Mouse (Mus musculus) natural killer cell, adult 2 months (primary cell): ENCODE results near the gene Elane.
"Not testable (repeated sequence)": the region's sequence is repeated elsewhere in the genome, so short reads cannot be mapped to it uniquely, and the experiment has no call there.

Source experiments
- DNase-seq, 2 experiments: peaks; one replicate each; pipeline ENCODE4 v3.0.0; 2022; ENCODE audit warnings: low spot score in 2 of 2

Elane gene

DNA sequence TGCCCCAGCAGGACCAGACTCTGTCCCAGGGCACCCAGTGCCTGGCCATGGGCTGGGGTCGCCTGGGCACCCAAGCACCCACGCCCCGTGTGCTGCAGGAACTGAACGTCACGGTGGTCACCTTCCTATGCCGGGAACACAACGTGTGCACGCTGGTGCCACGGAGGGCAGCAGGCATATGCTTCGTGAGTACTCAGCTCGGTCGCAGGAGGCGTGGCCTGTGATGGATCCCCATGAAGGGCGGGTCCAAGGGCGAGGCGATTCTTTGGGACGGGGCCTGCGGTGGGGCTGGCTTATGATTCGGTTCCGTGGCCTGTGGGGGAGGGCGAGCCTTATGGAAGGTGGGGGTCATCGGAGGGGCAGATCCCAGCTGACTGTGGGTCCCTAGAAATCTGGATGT is 4.1 kb upstream of the Elane start:
- DNase-seq = no peak

DNA sequence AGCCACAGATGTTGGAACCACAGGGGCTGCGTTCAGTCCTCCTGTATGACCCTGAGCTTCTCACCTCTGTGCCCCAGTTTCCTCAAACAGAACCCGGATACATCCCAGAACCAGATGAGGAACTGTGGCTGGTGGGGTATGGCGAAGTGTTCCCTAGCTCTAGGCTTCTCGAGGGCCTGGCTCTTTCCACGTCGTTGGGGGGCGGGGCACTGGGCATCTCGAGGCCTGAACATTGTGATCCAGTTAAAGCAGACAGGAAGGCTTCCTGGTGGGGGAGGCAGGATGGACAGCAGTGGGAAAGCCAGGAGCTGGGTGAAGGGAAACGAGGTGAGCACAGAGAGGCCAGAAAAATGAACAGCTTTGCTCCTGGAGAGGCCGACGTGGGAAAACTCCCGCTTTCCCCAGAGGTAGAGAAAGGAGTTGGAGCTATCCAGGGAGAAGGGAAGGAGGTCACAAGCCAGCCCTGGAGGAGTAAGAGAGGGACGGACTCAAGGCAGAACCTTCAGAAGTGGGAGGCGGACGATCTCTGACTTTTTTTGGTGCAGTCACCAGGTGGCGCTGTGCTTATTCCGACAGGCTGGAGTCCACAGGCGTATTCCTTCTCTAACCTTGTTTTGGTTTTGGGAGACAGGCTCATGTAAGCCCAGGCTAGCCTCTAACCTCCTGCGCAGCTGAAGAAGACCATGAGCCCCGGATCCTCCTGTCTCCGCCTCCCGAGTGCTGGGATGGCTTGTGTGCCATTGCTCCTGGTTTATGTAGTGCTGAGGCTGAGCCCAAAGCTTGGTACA is 2.6 kb upstream of the Elane start:
- peak; percentile 58 to 72 for DNase-seq

DNA sequence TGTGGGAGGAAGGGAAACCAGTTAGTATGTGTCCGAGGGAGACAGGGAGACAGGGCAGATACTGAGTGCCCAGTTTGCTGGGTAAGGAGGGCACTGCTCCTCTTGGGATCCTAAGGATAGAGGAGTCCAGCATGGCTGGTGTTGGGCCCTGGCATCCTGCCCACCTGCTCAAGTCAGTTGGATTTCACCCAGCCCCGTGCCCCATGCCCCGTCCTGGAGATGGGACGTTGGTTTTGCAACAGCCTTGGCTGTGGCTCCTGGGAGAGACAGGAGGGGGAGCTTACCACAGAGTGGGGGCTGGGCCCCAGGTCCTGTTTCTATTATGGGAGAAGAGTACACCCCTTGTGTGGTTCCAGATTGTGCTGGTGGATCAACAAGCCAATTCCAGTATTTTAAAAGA is 1.6 kb upstream of the Elane start:
- no peak for DNase-seq

DNA sequence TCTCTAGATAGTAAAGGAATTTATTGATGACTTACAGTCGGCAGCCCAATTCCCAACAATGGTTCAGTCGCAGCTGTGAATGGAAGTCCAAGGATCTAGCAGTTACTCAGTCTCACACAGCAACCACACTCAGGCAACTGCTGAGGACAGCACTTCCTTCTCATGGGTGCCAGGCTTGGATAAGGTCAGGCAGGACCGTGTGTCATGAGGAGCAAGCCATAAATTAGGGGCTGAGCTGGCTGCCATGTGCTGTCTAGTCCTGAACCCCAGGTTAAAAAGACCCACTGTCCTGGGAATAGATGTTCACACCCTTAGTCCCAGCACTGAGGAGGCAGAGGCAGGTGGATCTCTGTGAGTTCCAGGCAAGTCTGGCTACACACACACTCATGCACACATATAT is 1.1 kb upstream of the Elane start:
- not testable (repeated sequence) for DNase-seq

DNA sequence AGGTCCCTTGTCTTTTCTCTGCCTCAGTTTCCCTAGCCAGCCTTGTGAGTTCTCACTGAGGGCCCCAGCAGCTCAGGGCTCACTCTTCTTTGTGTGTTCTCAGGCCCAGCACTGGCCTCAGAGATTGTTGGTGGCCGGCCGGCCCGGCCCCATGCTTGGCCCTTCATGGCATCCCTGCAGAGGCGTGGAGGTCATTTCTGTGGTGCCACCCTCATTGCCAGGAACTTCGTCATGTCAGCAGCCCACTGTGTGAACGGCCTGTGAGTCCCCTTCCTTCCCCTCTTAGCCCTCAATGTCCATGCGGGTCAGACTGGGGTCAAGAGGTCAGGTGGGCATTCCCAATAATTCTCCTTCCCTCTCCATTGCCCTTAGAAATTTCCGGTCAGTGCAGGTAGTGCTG is 564 bp downstream of the Elane start:
- DNase-seq = no peak

DNA sequence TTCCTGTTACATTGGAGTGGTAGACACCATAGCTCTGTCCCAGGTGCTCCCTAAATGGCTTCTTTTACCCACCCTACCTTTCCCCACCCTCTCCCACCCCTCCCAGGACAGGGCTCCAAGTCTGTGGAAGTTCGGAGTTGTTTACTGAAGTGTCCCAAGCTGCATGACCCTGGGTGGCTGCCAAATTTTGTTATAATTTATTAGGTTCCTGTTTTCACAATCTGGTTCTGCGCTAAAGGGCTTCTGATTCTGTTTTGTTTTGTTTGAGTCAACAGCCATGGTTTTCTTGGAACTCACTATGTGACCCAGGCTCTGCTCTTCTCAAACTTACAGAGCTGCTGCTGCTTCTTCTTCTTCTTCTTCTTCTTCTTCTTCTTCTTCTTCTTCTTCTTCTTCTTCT is 3.3 kb downstream of the Elane start:
- no peak for DNase-seq

DNA sequence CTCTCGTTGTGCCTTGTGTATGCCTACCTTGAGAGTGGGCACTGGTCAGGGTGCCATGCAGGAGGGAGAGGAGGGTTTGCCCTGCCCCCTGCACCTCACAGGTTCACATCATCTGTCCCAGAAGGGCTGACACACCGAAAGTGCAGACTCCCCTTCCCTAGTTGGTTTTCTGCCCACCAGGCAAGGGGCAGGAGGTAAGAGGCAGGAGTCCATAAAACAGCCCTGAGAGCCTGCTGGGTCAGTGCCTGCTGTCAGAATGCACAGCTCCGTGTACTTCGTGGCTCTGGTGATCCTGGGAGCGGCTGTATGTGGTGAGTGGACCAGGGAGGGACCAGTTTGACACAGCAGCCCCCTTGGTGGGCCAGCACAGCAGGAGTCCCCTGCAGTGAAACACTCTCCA is 4.6 kb downstream of the Elane start, which contains the start of gene Cfd:
Gene Cfd, plus strand, starts transcription at position 184 of the 400 bp plus-strand sequence.
- no peak for DNase-seq

DNA sequence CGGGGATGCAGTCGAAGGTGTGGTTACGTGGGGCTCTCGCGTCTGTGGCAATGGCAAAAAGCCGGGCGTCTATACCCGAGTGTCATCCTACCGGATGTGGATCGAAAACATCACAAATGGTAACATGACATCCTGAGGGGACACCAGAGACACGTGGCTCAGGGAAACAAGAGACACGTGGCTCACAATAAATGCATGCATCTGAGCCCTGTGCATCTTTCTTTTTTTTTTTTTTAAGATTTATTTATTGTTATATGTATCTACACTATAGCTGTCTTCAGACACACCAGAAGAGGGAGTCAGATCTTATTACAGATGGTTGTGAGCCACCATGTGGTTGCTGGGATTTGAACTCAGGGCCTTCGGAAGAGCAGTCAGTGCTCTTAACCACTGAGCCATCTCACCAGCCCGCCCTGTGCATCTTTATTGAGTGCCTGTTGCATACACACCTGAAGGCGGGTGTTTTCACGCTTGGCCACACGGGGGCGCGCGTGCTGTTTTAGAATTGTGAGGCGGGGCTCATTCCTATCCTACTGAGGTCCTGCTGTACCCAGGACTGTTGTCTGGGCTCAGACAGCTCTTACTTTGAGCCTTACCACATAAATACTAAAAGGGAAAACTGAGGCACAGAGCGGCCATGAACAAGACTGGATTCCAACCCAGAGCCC is 6.5 kb downstream of the Elane start:
- DNase-seq = peak; percentile 78 to 83

DNA sequence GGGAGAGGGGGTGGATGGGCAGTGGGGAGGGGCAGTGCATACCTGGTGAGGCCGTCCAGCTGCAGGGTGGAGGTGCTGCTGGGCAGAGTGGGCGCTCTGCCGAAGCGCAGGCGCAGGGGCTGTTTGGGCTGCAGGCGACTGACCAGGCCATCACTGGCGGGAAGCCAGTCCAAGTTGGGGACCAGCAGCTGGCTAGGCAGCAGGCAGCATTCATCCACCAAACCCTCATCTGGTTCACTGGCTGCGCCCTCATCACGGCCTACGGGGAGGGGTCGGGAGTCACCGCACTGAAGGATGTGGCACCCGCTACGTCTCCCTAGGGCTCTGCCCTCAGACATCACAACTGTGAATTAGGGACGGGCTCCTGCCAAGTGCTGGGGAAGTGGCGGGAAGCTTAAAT is 10.3 kb downstream of the Elane start:
- DNase-seq = no peak

DNA sequence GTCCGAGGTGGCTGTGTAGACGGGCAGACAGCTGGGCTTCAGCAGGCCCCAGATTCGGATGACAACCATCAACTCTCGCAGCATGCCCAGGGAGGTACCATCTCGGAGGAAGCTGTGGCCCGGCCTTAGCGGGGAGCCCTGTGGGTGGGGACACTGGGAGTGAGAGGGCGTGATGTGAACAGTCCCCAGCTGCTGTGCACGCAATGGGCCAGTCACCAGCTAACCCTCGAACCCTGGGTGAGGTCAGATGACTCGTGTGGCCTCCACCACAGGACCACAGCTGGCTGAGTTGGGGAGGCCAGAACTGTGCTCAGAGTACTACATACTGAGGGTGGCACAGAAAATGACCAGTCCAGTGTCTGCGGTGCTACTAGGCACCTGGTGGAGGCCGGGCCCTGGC is 10.8 kb downstream of the Elane start:
- peak in 1 of 2 experiments; percentile 42 for DNase-seq

DNA sequence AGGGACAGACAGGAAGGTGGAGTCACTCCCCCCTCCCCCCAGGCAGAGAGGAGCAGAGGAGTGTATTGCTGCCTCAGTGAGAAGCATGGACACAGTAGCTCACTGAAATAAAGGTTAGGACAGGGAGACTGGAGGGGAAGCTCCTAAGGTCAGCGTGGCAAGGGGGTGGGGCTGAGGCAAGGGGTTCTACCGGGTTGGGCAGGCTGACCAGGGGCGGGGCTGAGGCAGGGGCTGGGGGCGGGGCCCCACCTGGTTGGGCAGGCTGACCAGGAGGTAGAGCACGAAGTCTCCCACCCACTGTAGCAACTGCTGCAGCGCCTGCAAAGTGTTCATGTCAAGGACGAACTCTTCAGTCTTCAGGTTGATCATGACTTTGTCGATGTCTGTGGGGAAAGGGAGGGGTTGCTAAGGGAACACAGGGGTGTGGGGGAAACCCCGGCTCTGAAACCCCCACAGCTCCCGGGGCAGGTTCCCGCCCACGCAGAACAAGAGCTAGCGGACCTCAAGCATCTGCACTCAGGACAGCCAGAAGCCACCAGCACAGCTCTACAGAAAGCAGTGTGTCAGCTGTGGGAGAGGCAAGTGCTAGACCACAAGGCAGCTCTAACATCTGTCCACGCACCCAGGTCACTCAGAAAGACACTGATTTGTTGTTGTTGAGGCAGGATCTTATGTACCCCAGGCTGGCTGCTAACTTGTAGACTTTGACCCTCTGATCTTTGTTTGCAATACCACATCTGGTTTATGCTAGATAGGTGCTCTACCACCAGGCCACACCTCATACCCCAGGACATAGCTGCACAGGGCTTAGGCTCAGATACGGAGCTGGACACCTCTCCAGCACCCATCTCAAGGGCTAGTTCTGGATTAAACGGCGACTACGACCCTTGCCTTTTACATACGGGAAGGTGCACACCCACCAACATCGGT is 11.5 kb downstream of the Elane start:
- peak; percentile 69 to 80 for DNase-seq

DNA sequence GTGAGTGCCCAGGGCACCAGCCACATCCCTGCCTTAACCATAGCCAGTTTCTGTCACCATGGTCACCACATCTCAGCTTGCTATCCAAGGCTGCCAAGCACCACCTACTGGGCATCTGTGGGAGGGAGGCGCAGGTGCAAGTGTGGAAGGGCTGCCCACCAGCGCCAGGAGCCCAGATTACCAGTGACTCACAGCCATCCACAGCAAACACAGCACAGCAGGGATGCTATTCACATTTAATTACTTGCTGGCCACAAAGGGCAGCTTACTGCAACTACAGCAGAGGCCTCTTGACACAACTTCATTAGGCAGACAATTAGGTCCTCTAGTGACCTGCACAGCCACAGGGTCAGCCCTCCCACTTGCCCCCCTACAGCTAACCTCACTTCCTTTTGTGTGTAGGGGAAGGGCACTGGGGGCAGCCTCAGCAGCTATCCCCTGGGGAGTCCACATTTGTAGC is 14.9 kb downstream of the Elane start:
- no peak for DNase-seq

DNA sequence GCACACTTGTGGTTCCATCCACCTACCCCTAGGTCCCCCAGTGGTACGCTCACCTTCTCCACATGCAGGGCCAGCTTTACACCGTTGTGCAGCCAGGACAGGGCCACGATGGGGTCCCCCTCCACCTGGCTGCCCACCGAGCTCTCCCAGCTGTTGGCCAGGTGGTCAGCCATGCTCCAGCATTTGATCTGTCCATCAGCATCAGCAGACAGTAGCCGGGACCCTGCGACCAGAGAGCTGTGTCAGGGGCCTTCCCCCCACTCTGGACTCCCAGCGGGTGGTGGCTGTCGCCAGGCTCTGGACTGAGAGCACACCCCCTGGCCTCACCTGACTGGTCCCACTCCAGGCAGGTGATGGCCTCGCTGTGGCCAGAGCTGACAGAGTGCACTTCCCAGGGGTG is 20.7 kb downstream of the Elane start:
- no peak for DNase-seq

DNA sequence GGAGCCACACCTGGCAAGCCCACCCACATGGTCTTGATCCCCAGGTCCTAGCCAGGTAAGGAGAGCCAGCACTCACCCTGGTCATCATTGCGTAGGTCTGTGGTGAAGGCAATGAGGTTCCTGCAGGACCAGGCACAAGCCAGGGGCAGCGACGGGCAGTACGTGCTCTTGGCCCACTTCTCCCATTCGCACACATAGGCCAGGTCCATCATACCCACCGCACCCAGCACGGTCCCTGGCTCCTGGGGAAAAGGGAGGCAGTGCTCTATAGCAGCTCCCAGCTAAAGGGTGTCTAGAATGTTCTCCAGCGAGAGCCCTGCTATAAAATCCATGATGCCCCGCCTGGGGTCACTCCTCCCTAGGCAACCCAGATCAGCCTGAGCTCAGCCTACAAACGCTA is 21.4 kb downstream of the Elane start:
- DNase-seq = no peak

DNA sequence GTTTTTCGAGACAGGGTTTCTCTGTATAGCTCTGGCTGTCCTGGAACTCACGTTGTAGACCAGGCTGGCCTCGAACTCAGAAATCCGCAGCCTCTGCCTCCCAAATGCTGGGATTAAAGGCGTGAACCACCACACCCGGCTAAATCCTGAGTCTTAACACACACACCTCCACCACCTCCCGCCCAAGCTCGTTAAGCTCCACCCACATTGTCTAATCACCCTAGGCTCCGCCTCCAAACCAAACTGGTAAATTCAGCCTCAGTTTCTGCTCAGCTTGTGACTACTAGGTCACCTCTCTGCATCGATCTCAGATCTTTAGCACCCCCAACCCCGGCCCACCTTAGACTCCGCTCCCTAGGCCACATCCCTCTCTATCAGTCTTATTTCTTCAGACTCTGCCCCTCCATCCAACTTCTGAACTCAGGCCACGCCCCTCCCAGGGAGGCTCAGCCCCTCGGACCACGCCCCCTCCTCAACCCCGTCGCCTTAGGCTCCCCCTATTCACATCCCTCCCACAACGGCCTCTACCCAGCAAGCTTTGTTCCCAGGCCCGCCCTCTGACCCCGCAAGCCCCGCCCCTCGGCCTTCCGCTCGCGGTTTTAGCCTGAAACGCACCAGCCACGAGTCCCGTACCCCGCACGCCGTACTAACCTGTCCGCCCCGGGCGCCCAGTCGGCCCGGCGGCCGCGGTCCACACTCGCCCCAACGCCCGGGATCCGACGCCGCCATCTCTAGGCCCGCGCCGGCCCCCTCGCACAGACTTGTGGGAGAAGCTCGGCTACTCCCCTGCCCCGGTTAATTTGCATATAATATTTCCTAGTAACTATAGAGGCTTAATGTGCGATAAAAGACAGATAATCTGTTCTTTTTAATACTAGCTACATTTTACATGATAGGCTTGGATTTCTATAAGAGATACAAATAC is 22.4 kb downstream of the Elane start, which contains the start of gene Med16:
Gene Med16, minus strand, starts transcription at position 757 of the 925 bp plus-strand sequence.
- DNase-seq = peak; percentile 99

DNA sequence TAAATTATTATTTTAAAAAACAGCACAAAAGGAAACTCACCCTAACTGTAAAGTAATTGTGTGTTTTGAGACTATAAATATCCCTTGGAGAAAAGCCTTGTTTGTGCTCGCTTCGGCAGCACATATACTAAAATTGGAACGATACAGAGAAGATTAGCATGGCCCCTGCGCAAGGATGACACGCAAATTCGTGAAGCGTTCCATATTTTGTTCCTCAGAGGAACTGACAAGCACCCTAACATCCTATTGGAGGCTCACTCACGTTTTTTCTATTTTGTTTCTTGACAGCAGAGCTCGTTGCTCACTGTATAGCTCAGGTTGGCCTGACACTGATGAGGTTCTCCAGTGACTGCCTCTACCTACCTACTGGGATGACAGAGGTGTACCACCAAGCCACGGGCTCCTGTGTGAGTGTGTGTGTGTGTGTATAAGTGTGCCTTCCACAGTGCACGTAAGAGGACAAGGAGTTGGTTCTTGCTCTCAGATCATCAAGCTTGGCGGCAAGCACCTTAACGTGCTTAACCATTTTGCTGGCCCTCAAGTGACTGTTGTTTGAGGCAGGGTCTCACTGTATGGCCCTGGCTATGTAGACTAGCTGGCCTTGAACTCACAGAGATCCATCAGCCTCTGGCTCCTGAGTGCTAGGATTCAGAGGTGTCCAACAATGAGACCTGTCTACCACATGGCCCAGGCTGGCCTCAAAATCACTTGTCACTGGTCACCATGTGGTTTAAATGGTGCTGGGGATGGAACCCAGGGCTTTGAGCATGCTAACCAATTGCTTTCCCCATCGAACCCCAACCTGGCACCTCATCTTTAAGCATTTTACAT is 23.3 kb downstream of the Elane start:
- DNase-seq = peak; percentile 54 to 57

DNA sequence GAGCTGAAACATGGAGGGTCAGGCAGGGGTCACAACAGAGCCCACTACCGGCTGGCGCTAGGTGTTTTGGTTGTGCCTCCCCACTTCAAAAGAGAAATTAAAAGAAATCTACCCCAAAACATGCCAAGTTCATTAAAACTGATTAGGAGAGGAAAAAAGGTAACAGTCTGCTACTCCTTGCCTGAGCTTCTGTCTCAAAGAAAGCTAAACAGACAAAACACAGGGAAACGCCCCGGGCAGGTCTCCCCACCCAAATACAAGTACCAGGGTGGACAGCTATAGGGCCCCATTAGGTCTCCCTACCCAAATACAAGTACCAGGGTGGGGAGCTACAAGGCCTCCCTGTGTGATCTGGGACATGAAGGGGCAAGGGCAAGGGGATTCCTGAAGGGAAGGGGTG is 24.5 kb downstream of the Elane start, which contains the start of gene Gm26602:
Gene Gm26602, plus strand, starts transcription at position 301 of the 400 bp plus-strand sequence.
- no peak for DNase-seq

DNA sequence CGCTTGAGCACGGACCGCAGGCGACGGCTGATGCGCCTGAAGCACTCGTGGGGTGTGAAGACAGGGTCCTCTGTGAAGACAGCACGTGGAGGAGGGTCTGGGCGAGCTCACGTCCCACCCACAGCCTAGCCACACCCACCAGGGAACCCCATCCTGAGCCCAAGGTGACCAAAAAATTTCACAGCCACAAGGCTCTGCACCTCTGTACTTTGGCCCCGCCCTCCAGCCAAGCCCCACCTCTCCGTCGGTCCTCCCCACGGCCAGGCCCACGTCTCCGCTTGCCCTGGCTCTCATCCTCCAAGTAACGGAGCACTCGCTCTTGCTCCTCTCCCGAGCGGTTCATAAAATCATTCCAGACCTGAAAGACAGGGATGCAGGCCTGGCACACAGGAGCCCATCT is 26.4 kb downstream of the Elane start:
- no peak for DNase-seq

DNA sequence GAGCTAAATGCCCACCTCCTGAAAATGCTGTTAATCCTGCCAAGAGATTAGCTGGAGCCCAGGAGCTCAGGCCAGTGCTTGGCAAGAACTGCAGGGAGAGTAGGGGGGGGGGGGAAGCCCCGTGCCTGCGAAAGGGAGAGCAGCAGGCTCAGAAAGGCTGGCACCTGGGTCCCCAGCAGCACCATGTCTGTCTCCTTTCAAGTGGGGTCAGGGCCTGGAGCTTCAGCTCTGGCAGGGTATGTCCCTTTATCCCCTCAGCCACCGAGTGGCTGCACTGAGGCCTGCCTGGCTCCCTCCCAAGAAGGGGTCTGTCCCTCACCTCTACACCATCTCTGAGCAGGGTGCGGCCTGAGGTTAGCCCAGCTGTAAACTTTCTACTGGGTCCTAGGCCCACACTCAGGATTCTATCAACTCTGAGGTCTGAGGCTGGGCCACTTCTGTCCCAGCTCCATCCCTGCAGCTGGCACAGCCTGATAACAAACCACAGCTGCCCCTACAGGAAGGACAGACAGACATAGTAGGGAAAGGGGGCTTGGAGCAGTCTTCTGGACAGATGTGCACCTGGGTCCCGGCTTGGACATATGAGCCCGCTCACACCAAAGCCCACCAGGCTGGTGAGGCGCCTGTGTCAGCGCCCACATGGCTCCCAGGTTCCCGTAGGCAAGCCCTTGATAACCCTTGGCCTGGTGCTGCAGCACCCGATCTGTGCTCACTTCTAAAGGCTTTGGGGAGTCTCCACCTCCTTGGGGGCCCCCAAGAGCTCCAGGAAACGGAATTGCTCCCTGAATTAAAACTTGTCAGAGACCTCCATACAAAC is 28.3 kb downstream of the Elane start:
- DNase-seq = no peak
